Mouse (Mus musculus) embryonic facial prominence, embryonic 10.5 days (tissue): ENCODE measurements around the gene Arnt2. TPM values are rescaled to one million over a fixed set of nuclear protein-coding genes. Genes with fewer than 3 reads are reported as not detected.

Experiments used
- DNase-seq: peaks from one replicate; pipeline ENCODE4 v3.0.0-alpha.2; 2017; ENCODE audit warnings: low spot score
- H3K27ac ChIP-seq: fragments of 300-500 bp; sonication (generic); replicated peaks from 2 replicates; pipeline ENCODE4 v1.5.1; 2016; ENCODE audit warnings: mild to moderate bottlenecking
- H3K27me3 ChIP-seq: fragments of 300-500 bp; sonication (generic); replicated peaks from 2 replicates; pipeline ENCODE4 v1.6.1; 2016; ENCODE audit warnings: low read depth, mild to moderate bottlenecking; ENCODE audit not compliant: poor library complexity, severe bottlenecking
- H3K36me3 ChIP-seq: fragments of 300-500 bp; sonication (generic); replicated peaks from 2 replicates; pipeline ENCODE4 v1.6.1; 2016; ENCODE audit warnings: mild to moderate bottlenecking, moderate library complexity
- H3K4me1 ChIP-seq: fragments of 300-500 bp; sonication (generic); 2 replicates; pipeline ENCODE4 v1.6.1; 2016
- H3K4me3 ChIP-seq: fragments of 300-500 bp; sonication (generic); 2 replicates; pipeline ENCODE4 v1.5.1; 2016; ENCODE audit warnings: mild to moderate bottlenecking, moderate library complexity
- H3K9me3 ChIP-seq: fragments of 300-500 bp; sonication (generic); 2 replicates; pipeline ENCODE4 v1.6.1; 2016; ENCODE audit warnings: mild to moderate bottlenecking
- WGBS: fragments of 180-500 bp; shearing (Covaris S2); methylation state at CpG from one replicate; pipeline ENCODE4 v1.1.7; 2016; 5-methylcytosine and 5-hydroxymethylcytosine counted together
- polyA plus RNA-seq: library from polyadenylated mRNA; unstranded; fragments of >200 nt; fragmentation: Nextera tagmentation; extraction: Ambion mirVana; gene quantifications from 2 replicates; pipeline ENCODE4 v1.2.1, GENCODE M21; 2016

The Arnt2 gene
- polyA plus RNA-seq: 20.7 and 22.2 TPM in 2 replicates

DNA sequence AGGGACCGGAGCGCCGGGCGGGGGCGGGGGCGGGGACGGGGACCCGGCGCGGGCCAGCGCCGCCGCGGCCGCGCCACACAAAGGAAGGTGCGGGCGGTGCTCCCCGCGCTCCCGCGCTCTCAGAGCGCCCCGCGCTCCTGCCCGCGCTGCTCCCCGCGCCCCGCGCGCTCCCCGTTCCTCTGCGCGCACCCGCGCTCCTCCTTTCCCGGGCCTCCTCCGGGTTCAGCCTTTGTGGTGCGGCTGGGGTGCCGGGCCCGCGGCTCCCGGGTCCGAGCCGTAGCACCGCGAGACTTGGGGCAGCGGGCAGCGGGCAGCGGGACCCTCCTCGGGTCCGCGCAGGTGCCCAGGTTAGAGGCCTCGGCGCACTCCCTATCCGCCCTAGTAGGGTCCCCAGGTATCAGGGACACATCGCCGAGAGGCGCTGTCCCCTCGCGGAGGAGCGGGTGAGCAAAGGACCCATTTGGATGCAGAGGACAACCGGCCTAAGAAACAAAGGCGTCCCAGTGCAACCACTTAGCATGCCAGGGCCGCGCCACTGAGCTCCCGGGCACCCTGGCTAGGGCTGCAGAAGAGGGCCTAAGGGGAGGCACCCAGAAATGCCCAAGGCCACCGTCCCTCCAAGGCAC is at the start of gene Arnt2:
Gene Arnt2, minus strand, starts transcription at position 281 of the 626 bp plus-strand sequence.
- peaks cover 19% of the 10 kb centered on the region for H3K36me3 ChIP-seq
- peak within 1 kb of the TSS; percentile 73 for H3K4me3 ChIP-seq
- H3K4me1 ChIP-seq: peaks cover 23% of the 10 kb centered on the region
- peak; percentile 84 for DNase-seq
- peak within 1 kb of the TSS; percentile 99 for H3K27ac ChIP-seq
- 1% methylated on average over 62 of the region's 69 CpGs for WGBS
- peaks cover 15% of the 10 kb centered on the region; the same call in 1 of the 2 replicates for H3K27me3 ChIP-seq
- H3K9me3 ChIP-seq: no peaks in the 10 kb centered on the region

DNA sequence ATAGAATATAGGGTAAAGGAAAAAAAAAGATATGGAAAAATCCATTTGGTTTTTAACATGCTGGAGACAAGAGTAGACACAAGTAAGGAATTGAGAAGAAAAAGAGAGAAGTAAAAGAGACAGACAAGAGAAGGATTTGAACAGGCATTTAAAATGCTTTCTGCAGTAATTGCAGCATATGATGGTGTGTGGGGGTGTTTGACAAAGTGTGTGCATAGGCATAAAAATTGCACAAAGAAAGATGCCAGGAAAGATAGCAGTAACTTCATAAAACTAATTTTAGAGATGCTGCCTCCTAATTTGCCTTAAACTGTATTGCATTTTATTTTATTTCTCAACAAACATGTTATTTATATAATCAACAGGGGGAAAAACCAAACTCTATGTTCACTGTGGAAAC is 41.7 kb upstream of the Arnt2 start:
- H3K27ac ChIP-seq: no peak overlapping the region
- no peaks in the 10 kb centered on the region for H3K9me3 ChIP-seq
- no peaks in the 10 kb centered on the region for H3K4me1 ChIP-seq
- H3K27me3 ChIP-seq: no peaks in the 10 kb centered on the region
- no peak for DNase-seq
- no peaks in the 10 kb centered on the region for H3K36me3 ChIP-seq
- no peak overlapping the region for H3K4me3 ChIP-seq

DNA sequence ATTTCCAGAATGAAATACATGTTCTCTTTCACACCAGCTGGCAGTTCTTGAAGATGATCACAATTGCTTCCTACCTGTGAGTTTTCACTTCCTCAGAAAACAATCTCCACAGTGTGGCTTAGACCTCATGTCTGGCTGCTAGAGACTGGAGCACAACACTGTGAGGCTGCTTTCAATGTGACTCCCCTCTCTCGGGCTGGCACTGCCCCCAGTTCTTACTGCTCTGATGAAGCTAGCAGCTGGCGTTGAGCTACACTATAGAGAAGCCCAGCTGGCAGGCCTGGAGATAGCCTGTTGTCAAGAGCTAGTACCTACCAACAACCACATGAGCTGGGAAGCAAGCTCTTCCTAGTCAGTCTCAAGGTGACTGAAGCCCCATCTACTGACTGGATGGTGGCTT is 39.1 kb upstream of the Arnt2 start:
- Histone ChIP-seq H3K27me3 (no peaks in the 10 kb centered on the region), H3K9me3 (no peaks in the 10 kb centered on the region), H3K36me3 (no peaks in the 10 kb centered on the region), H3K4me3 (no peak overlapping the region), H3K4me1 (no peaks in the 10 kb centered on the region), H3K27ac (no peak overlapping the region)
- no peak for DNase-seq
- WGBS: 65% methylated on average over 2 of the region's 2 CpGs

DNA sequence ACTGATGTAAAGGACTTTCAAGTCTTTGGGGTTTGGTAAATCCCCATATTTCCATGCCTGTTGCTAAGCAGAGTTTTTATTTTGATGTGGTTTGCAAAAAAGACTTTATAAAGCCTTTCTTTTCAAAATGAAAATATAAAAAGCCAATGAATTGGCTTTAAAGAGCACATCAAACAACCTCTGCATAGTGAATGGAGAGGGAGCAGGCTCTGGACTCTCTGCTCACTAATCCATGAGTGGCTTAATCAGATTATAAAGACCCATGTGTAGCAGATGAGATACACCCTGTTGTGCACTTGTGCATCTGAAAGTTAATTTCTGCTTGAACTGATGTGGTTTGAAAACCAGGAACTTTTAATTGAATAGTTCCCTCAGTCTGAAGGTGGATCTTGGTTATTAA is 38.5 kb upstream of the Arnt2 start:
- H3K9me3 ChIP-seq: no peaks in the 10 kb centered on the region
- H3K36me3 ChIP-seq: no peaks in the 10 kb centered on the region
- H3K4me1 ChIP-seq: no peaks in the 10 kb centered on the region
- H3K27me3 ChIP-seq: no peaks in the 10 kb centered on the region
- no peak for DNase-seq
- H3K27ac ChIP-seq: no peak overlapping the region
- no peak overlapping the region for H3K4me3 ChIP-seq

DNA sequence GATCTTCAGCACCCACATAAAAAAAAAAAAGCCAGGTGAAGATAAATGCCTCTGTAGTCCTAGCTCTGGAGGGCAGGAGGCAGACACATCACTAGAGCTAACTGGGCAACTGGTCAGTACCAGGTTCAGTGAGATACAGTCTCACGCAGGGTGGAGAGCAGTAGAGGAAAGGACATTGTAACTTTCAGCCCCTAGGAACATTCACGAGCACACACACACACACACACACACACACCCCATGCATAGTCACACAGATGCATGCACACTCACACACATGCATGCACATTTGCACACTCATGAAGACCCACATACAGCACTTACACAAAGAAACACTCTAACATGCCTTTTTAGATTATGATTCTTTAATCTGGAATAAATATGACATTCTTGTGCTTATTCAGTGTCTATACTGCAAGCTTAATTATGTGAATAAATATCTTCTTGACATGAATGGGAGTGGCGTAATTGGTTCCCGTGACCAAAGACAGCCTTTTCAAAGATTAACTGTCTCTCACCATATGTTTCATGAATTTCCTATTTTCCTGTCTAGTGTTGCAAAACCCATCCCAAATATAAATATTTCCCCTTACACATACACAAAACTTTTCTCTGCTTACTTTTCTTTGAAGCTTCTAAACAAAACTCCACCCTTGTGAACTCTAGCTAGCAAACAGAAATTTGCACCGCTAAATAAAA is 37.9 kb upstream of the Arnt2 start:
- H3K36me3 ChIP-seq: no peaks in the 10 kb centered on the region
- no peak overlapping the region for H3K27ac ChIP-seq
- no peaks in the 10 kb centered on the region for H3K9me3 ChIP-seq
- DNase-seq: no peak
- WGBS: 91% methylated on average over 5 of the region's 5 CpGs
- H3K4me3 ChIP-seq: no peak overlapping the region
- no peaks in the 10 kb centered on the region for H3K4me1 ChIP-seq
- no peaks in the 10 kb centered on the region for H3K27me3 ChIP-seq

DNA sequence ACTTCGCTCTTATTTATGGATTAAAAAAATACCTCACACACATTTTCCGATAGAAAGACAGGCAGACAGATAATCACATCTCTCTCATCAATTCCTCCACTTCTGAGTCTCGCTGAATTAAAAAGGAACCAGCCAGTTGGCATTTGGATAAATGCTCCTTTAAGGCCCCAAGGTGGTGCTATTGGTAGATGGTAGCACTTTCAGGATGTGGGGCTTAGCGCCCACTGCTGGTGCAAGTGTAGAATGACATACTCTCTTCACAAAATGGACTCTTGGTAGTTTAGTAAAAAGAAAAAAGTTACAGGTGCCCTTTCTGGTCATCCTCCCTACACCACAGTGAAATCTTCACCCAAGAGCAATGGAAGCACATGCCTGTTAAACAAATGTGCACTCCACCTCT is 37.1 kb upstream of the Arnt2 start:
- H3K27me3 ChIP-seq: no peaks in the 10 kb centered on the region
- no peak overlapping the region for H3K4me3 ChIP-seq
- H3K27ac ChIP-seq: no peak overlapping the region
- WGBS: 21% methylated on average over 4 of the region's 4 CpGs
- no peaks in the 10 kb centered on the region for H3K9me3 ChIP-seq
- no peaks in the 10 kb centered on the region for H3K4me1 ChIP-seq
- DNase-seq: peak; percentile 62
- H3K36me3 ChIP-seq: no peaks in the 10 kb centered on the region

DNA sequence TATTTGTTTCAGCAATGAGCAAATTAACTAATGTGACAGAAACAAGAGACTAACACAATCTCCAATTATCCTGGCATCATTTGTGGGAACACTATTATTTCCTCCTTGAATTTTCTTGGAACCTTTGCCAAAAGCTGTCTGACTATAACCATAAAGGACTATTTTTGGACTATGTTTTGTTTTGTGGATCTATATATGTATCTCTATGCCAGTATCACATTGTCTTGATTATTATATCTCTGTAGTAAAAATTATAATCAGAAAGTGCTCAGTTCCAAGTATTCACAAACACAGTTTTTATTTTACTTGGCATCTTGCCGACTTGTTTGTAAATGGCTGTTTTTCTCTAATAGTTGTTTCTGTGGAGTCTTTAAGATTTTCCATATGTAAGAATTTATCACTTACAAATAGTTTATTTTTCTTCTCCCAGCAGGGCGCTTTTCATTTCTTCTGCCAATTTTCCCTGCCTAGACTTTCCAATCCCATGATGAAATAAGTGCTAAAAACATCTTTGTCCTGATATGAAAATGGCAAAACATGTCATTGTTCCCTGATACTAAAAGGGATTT is 32.5 kb upstream of the Arnt2 start:
- WGBS: 84% methylated on average over 2 of the region's 2 CpGs
- no peaks in the 10 kb centered on the region for H3K27me3 ChIP-seq
- H3K4me1 ChIP-seq: no peaks in the 10 kb centered on the region
- no peak overlapping the region for H3K4me3 ChIP-seq
- H3K9me3 ChIP-seq: no peaks in the 10 kb centered on the region
- no peak for DNase-seq
- no peaks in the 10 kb centered on the region for H3K36me3 ChIP-seq
- H3K27ac ChIP-seq: no peak overlapping the region

DNA sequence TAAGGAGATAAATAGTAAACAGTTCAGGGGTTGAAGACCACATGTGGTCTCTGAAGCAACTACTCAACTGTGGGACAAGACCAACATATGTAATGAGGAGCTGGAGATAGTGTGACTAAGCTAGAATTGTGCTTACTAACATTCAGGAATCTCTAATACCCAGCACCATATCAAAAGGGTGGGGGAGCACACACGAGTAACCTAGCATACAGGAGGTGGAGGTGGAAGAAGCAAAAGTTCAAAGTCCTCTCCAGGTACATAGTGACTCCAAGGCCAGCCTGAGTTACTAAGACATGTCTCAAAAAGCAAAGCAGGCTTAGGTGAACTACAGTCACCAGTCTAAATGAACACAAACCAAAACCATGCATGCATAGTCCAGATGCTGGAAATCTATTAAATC is 29.6 kb upstream of the Arnt2 start:
- WGBS: 64% methylated on average over 1 of the region's 1 CpGs

DNA sequence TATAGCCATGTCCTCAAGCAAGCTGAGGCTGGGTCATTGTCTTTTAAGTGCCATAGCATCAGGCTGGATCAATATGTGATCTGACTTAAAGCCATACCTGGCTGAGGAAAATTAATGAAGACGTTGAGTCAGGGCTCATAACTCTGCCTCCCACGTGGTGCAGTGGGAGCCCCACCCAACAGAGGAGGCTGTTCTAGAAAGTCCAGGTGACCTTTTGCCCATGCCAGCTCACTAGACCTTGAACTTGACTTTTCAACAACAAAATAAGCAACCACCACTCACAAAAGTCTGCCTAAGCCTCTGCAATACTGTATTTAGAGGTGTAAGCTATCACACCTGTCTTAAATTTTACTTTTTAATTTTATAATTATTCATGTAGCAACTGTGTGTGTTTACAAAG is 24.9 kb upstream of the Arnt2 start:
- Histone ChIP-seq H3K36me3 (no peaks in the 10 kb centered on the region), H3K4me3 (no peak overlapping the region), H3K4me1 (no peaks in the 10 kb centered on the region), H3K27ac (no peak overlapping the region), H3K9me3 (no peaks in the 10 kb centered on the region), H3K27me3 (no peaks in the 10 kb centered on the region)
- 71% methylated on average over 2 of the region's 2 CpGs for WGBS
- no peak for DNase-seq

More for the DNA sequence above, 29.6 kb upstream of the Arnt2 start:
- no peak overlapping the region for H3K27ac ChIP-seq
- no peaks in the 10 kb centered on the region for H3K36me3 ChIP-seq
- no peaks in the 10 kb centered on the region for H3K9me3 ChIP-seq
- no peak overlapping the region for H3K4me3 ChIP-seq
- no peaks in the 10 kb centered on the region for H3K27me3 ChIP-seq
- H3K4me1 ChIP-seq: no peaks in the 10 kb centered on the region
- no peak for DNase-seq

DNA sequence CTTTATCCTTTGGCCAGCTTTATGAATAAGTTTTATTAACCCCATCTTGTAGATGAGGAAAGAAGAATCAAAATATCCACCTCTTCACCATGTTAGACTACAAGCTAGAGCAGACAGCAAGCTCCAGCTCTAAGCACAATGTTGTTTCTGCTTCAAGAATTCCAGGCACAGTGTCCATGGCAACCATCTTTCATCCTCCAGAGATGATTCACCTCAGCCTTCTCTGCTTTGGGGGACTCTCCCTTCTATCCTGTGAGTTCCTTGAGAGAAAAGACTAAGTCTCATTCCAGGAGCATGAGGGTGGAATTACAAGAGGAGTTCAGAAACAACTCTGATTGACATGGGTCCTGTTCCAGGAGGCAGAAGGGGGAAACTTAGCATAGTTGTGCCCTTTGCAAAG is 22.2 kb upstream of the Arnt2 start:
- Histone ChIP-seq H3K4me3 (no peak overlapping the region), H3K9me3 (no peaks in the 10 kb centered on the region), H3K27me3 (no peaks in the 10 kb centered on the region), H3K27ac (no peak overlapping the region), H3K36me3 (no peaks in the 10 kb centered on the region), H3K4me1 (no peaks in the 10 kb centered on the region)
- DNase-seq: no peak

DNA sequence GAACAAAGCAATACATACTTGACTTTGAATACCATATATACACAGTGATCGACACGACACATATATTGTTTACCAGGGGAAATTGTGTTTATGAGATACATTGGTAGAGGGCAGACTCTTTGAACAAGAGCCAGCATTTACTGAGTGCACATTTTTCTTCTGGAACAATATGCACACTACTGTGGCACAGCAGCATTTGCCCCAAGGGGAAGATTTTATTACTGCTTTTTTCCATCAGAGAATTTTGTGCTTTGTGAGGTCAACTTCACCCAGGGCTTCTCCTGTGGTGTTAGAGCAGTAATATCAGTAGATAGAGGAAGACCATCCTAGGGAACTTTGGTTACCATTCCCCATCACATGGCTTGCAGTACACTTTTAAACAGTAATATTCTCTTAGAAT is 17.2 kb upstream of the Arnt2 start:
- no peak overlapping the region for H3K4me3 ChIP-seq
- H3K27me3 ChIP-seq: no peaks in the 10 kb centered on the region

DNA sequence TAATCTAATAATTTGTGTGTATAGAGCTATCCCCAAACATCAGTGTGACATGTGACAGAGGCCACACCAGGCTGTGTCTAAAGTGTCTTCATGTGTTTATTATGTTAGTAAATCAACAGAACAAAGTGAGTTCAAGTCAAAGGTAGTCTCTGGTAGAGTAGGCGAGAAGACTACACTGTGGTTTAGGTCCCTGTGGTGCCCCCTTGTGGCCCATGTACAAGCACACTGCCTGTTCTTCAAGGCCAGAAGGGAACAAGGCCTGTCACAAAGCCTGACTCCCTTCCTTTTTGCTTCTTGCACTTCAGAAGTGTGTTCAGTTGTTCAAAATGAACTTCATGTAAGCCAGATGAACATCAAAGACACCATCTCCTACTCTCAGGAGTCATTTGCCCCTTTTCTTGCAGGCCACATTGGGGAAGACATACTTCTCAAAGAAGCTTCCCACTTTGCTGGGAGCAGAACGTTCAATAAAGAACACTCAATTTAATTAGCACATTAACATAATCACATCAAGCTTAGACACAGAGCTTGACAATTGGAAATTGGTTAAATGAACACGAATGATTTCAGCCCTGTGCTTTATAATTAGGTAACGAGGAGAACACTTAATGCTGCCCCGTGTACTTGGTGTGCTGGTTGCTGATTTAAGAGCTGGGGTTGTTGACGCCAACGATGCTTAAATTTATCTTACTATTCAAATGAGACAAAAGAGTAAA is 14.9 kb upstream of the Arnt2 start:
- Histone ChIP-seq H3K4me1 (no peaks in the 10 kb centered on the region), H3K9me3 (no peaks in the 10 kb centered on the region), H3K27ac (no peak overlapping the region), H3K36me3 (no peaks in the 10 kb centered on the region), H3K4me3 (no peak overlapping the region), H3K27me3 (no peaks in the 10 kb centered on the region)
- 69% methylated on average over 7 of the region's 7 CpGs for WGBS
- DNase-seq: peak; percentile 35

More for the DNA sequence above, 17.2 kb upstream of the Arnt2 start:
- Histone ChIP-seq H3K27ac (no peak overlapping the region), H3K4me1 (no peaks in the 10 kb centered on the region), H3K36me3 (no peaks in the 10 kb centered on the region), H3K9me3 (no peaks in the 10 kb centered on the region)
- no peak for DNase-seq
- WGBS: 92% methylated on average over 2 of the region's 2 CpGs

DNA sequence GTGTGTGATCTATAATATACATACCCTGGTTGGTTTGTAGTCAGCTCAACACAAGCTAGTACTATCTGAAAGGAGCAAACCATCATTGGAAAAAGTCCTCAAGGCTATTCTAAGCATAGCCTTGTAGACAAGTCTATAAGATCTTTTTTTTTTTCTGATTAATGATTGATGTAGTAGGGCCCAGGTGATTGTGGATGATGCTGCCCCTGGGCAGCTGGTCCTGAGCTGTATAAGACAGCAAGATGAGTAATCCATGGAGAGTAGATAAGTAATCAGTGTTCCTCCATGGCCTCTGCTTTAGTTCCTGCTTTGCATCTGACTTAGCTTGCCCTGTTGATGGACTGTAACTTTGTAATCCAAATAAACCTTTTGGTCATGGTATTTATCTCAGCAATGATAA is 11.8 kb upstream of the Arnt2 start:
- Histone ChIP-seq H3K27ac (no peak overlapping the region), H3K4me1 (no peaks in the 10 kb centered on the region), H3K27me3 (no peaks in the 10 kb centered on the region), H3K36me3 (no peaks in the 10 kb centered on the region), H3K4me3 (no peak overlapping the region), H3K9me3 (no peaks in the 10 kb centered on the region)
- no peak for DNase-seq
